Mouse (Mus musculus) heart, embryonic 10.5 days (tissue): ENCODE results near the gene Stx1b. TPM values are rescaled to one million over a fixed set of nuclear protein-coding genes. Genes with fewer than 3 reads are reported as not detected.

ENCODE experiments used
- DNase-seq: peaks from one replicate; pipeline ENCODE4 v3.0.0-alpha.2; 2017; ENCODE audit warnings: low spot score
- H3K27ac ChIP-seq: fragments of 300-500 bp; sonication (generic); 2 replicates; pipeline ENCODE4 v1.5.1; 2016; ENCODE audit warnings: mild to moderate bottlenecking
- H3K27me3 ChIP-seq: fragments of 300-500 bp; sonication (generic); 2 replicates; pipeline ENCODE4 v1.6.1; 2016; ENCODE audit warnings: mild to moderate bottlenecking; ENCODE audit not compliant: poor library complexity, insufficient read depth, severe bottlenecking
- H3K36me3 ChIP-seq: fragments of 300-500 bp; sonication (generic); 2 replicates; pipeline ENCODE4 v1.6.1; 2016; ENCODE audit warnings: mild to moderate bottlenecking, moderate library complexity
- H3K4me1 ChIP-seq: fragments of 300-500 bp; sonication (generic); 2 replicates; pipeline ENCODE4 v1.6.1; 2016; ENCODE audit warnings: mild to moderate bottlenecking
- H3K4me3 ChIP-seq: fragments of 300-500 bp; sonication (generic); 2 replicates; pipeline ENCODE4 v1.5.1; 2016; ENCODE audit warnings: mild to moderate bottlenecking, moderate library complexity
- H3K9me3 ChIP-seq: fragments of 300-500 bp; sonication (generic); 2 replicates; pipeline ENCODE4 v1.6.1; 2016; ENCODE audit warnings: mild to moderate bottlenecking, moderate library complexity
- WGBS: fragments of 180-500 bp; shearing (Covaris S2); methylation state at CpG from one replicate; pipeline ENCODE4 v1.1.7; 2016; 5-methylcytosine and 5-hydroxymethylcytosine counted together
- polyA plus RNA-seq: library from polyadenylated mRNA; unstranded; fragments of >200 nt; fragmentation: Nextera tagmentation; extraction: Ambion mirVana; gene quantifications from 2 replicates; pipeline ENCODE4 v1.2.1, GENCODE M21; 2016

Stx1b gene
- polyA plus RNA-seq, 1 experiment from 2014 or later: 3.2 TPM

DNA sequence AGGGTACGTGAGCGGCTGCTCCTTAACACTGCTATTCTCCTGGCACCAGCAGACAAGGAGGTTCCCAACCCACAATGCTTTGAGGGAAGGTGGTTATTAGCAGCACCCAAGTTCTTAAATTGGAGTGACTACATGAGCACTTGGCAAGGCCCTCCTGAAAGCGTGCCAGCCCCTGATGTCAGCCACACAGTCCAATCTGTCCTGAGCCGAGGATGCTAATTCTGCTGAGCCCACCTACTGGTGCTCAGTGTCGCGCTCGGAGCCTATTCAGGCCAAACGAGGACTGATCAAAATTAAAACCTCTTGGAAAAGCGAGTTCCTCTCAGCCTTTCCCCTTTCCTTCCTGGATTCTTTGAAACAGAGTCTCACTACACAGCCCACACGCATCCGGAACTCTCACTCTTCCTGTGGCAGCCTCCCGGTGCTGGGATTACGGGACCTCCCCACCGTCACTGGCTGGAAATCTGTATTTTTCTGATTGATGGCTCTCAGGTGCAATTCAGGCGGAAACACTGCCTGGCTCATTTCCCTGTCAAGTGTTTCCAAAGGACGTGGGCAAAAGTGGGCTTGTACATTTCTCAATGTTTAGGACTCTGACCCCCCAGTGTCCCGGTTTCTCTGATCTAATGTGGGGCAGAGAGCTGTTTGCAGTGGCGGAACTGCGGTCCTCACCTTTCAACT, 10.0 kb downstream of the Stx1b start:
- Histone ChIP-seq H3K27me3 (0 out of 2 replicates have a peak, but pooled peaks cover 4% of the 10 kb centered on the region), H3K27ac (peak overlapping the region; percentile 2; the same call in 1 of the 2 replicates), H3K9me3 (no peaks in the 10 kb centered on the region), H3K4me1 (peaks cover 18% of the 10 kb centered on the region), H3K36me3 (0 out of 2 replicates have a peak, but pooled peaks cover 7% of the 10 kb centered on the region), H3K4me3 (no peak overlapping the region)
- DNase-seq: no peak
- 79% methylated on average over 19 of the region's 19 CpGs for WGBS

- Histone ChIP-seq H3K9me3 (no peaks in the 10 kb centered on the region), H3K27ac (no peak overlapping the region; the same call in 1 of the 2 replicates), H3K4me1 (peaks cover 15% of the 10 kb centered on the region), H3K36me3 (0 out of 2 replicates have a peak, but pooled peaks cover 7% of the 10 kb centered on the region), H3K27me3 (0 out of 2 replicates have a peak, but pooled peaks cover 4% of the 10 kb centered on the region), H3K4me3 (no peak overlapping the region)
- WGBS: 72% methylated on average over 4 of the region's 4 CpGs
- no peak for DNase-seq
Measured at GRCm38 (mm10) chr7:127813821-127814220, 10.5 kb downstream of the Stx1b start.

DNA sequence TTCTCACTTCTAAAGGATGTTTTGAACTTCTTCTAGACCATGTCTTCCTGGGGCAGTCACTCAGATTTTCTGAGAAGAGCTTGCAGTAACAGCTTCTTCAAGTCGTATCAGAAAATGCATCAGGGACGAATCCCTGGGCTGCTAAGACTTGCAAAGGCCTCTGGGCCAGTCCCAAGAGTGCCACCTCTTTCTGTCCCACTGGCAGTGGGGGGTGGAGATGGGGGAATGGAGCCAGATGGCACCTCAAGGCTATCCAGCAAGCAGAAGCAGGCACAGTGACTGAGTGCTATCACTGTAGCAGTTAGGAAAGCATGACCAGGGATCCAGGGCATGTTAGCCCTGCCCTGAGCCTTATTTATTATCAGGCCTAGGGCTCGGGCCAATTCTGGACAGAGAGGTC, 12.1 kb downstream of the Stx1b start:
- no peak for DNase-seq
- H3K4me1 ChIP-seq: peaks cover 15% of the 10 kb centered on the region
- no peak overlapping the region for H3K27ac ChIP-seq
- 0 out of 2 replicates have a peak, but pooled peaks cover 7% of the 10 kb centered on the region for H3K36me3 ChIP-seq
- 77% methylated on average over 3 of the region's 3 CpGs for WGBS
- H3K9me3 ChIP-seq: no peaks in the 10 kb centered on the region
- 0 out of 2 replicates have a peak, but pooled peaks cover 4% of the 10 kb centered on the region for H3K27me3 ChIP-seq
- no peak overlapping the region for H3K4me3 ChIP-seq

GRCm38 (mm10) chr7:127811240-127811639, 13.1 kb downstream of the Stx1b start:
- 0 out of 2 replicates have a peak, but pooled peaks cover 7% of the 10 kb centered on the region for H3K36me3 ChIP-seq
- peaks cover 15% of the 10 kb centered on the region for H3K4me1 ChIP-seq
- no peaks in the 10 kb centered on the region for H3K9me3 ChIP-seq
- 69% methylated on average over 4 of the region's 4 CpGs for WGBS
- no peak overlapping the region for H3K4me3 ChIP-seq
- DNase-seq: no peak
- H3K27ac ChIP-seq: no peak overlapping the region
- H3K27me3 ChIP-seq: 0 out of 2 replicates have a peak, but pooled peaks cover 4% of the 10 kb centered on the region

- no peak for DNase-seq
- H3K4me1 ChIP-seq: peaks cover 9% of the 10 kb centered on the region
- H3K27ac ChIP-seq: no peak overlapping the region
- 68% methylated on average over 10 of the region's 10 CpGs for WGBS
- H3K4me3 ChIP-seq: no peak overlapping the region
- 0 out of 2 replicates have a peak, but pooled peaks cover 4% of the 10 kb centered on the region for H3K27me3 ChIP-seq
- H3K36me3 ChIP-seq: 0 out of 2 replicates have a peak, but pooled peaks cover 7% of the 10 kb centered on the region
- H3K9me3 ChIP-seq: no peaks in the 10 kb centered on the region
Measured at GRCm38 (mm10) chr7:127810650-127811049, 13.7 kb downstream of the Stx1b start.

DNA sequence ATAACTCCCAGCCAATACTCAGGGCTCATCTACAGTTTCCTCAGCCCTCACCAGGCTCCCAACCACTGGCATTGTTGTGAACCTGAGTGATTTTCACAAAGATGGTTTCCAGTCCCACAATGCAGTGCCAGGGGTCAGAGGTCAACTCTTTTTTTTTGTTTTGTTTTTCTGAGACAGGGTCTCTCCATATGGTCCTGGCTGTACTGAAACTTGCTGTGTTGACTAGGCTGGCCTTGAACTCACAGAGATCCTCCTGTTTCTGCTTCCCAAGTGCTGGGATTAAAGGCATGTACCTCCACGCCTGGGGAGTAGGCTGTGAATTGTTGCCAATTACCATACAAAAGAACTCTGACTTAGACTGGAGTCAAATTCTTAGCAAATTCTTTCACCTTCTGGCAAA, 14.5 kb downstream of the Stx1b start:
- H3K36me3 ChIP-seq: 0 out of 2 replicates have a peak, but pooled peaks cover 7% of the 10 kb centered on the region
- 74% methylated on average over 1 of the region's 1 CpGs for WGBS

DNA sequence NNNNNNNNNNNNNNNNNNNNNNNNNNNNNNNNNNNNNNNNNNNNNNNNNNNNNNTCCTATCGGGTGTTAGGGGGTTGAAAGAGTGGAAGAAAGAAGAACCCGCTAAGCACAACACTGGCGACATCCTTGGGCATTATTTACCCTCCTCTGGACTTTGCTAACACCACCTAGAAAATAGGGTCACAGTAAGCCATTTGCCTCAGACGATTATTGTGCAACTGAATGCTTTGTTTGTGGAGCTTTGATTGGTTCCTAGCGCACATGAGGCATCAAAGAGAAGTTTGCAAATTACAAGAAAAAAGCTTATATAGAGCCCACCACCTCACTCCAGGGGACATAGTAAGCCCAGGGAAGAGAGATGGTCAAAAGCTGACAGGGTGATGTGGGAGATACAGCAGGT, 15.5 kb downstream of the Stx1b start:
- no peak for DNase-seq
- H3K9me3 ChIP-seq: no peaks in the 10 kb centered on the region
- 66% methylated on average over 5 of the region's 5 CpGs for WGBS
- H3K27me3 ChIP-seq: 0 out of 2 replicates have a peak, but pooled peaks cover 4% of the 10 kb centered on the region
- H3K27ac ChIP-seq: no peak overlapping the region
- H3K36me3 ChIP-seq: 0 out of 2 replicates have a peak, but pooled peaks cover 4% of the 10 kb centered on the region
- H3K4me1 ChIP-seq: peaks cover 6% of the 10 kb centered on the region; the same call in 1 of the 2 replicates
- H3K4me3 ChIP-seq: no peak overlapping the region

More for the DNA sequence above, 14.5 kb downstream of the Stx1b start:
- Histone ChIP-seq H3K4me1 (peaks cover 8% of the 10 kb centered on the region; the same call in 1 of the 2 replicates), H3K27ac (no peak overlapping the region), H3K9me3 (no peaks in the 10 kb centered on the region), H3K27me3 (0 out of 2 replicates have a peak, but pooled peaks cover 4% of the 10 kb centered on the region), H3K4me3 (no peak overlapping the region)
- no peak for DNase-seq

DNA sequence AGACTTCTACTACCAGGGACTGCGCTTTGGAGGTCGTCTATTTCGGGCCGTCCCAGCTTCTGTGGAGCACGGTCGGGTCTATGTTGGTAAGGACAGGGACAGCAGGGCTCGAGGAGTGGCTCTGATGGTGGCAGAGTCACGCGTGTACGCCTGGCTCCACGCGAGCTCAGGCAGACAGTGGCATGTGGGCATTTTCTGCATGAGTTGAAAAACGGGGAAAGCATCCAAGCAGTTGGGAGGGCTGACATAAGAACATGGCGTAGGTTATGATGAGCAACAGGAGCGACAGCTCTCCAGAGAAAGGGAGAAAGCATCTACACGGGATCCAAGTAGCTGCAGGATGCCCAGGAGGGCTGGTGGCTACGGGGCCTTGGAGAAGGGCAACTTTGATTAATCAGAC, 22.0 kb downstream of the Stx1b start:
- Histone ChIP-seq H3K9me3 (no peaks in the 10 kb centered on the region), H3K4me1 (peaks cover 15% of the 10 kb centered on the region), H3K36me3 (peaks cover 49% of the 10 kb centered on the region), H3K4me3 (no peak overlapping the region), H3K27ac (0 out of 2 replicates have a peak overlapping the region, but pooled peaks have one; percentile 25), H3K27me3 (no peaks in the 10 kb centered on the region)
- DNase-seq: no peak
- WGBS: 90% methylated on average over 17 of the region's 17 CpGs

DNA sequence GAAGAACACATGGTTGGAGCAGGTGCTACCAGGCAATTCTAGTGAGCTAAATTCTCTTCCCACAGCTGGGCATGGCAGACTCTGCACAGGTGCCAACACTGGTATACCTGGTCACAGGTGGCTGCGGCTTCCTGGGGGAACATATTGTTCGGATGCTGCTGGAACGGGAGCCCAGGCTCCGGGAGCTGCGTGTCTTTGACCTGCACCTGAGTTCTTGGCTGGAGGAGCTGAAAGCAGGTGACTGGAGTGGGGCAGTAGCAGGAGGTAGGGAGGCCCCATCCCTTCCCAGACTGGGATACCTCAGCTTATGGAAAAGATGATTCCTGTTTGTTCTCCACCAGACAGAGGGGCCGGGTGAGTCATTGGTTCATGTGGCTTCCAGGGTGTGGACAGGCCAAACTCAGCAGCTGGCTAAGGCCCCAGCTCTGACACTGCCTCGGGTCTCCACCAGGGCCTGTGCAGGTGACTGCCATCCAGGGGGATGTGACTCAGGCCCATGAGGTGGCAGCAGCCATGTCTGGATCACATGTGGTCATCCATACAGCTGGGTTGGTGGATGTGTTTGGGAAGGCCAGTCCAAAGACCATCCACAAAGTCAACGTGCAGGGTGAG, 23.2 kb downstream of the Stx1b start:
- Histone ChIP-seq H3K27ac (peak overlapping the region; percentile 78), H3K4me3 (peak overlapping the region; percentile 43), H3K4me1 (peaks cover 15% of the 10 kb centered on the region), H3K9me3 (no peaks in the 10 kb centered on the region), H3K36me3 (peaks cover 61% of the 10 kb centered on the region), H3K27me3 (no peaks in the 10 kb centered on the region)
- 92% methylated on average over 8 of the region's 8 CpGs for WGBS
- DNase-seq: no peak

DNA sequence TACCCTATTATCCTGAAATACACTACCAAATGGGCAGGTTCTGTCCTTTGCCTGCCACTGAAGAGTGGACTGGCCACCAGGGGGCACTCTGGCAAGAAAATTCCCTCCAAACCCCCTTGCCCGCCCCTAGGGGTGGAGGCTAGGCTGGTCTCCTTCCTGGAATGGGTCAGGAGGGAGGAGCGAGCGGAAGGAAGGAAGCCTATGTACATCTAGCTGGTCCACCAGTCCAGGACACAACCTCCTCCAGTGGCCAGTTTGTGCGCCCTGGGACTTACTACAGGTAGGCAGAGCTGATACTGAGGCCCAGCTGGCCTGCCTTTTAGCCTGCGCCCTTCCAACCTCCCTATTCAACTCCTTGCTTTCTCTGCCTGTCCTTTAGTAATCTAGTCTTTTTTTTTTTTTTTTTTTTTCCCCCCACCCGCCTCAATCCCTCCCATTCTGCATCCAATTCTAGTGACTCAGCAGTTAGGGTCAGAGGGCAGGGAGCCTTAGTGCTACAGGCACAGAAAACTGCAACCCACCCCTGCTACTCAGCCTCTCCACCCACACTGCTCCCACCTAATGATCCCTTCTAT, 23.8 kb downstream of the Stx1b start, which contains the start of gene Hsd3b7:
Gene Hsd3b7, plus strand, starts transcription at position 170 of the 575 bp plus-strand sequence.
- H3K27me3 ChIP-seq: no peaks in the 10 kb centered on the region
- WGBS: 24% methylated on average over 6 of the region's 6 CpGs
- H3K4me3 ChIP-seq: peak within 1 kb of the TSS; percentile 43
- peaks cover 67% of the 10 kb centered on the region for H3K36me3 ChIP-seq
- peak within 1 kb of the TSS; percentile 78 for H3K27ac ChIP-seq
- no peaks in the 10 kb centered on the region for H3K9me3 ChIP-seq
- peak; percentile 93 for DNase-seq
- peaks cover 15% of the 10 kb centered on the region for H3K4me1 ChIP-seq

- no peaks in the 10 kb centered on the region for H3K27me3 ChIP-seq
- H3K36me3 ChIP-seq: peaks cover 75% of the 10 kb centered on the region
- DNase-seq: no peak
- H3K27ac ChIP-seq: no peak overlapping the region
- H3K9me3 ChIP-seq: no peaks in the 10 kb centered on the region
- no peak overlapping the region for H3K4me3 ChIP-seq
- H3K4me1 ChIP-seq: peaks cover 15% of the 10 kb centered on the region
- 92% methylated on average over 1 of the region's 1 CpGs for WGBS
Measured at GRCm38 (mm10) chr7:127799738-127800137, 24.6 kb downstream of the Stx1b start.

GRCm38 (mm10) chr7:127799211-127799610, 25.1 kb downstream of the Stx1b start:
- no peaks in the 10 kb centered on the region for H3K27me3 ChIP-seq
- 91% methylated on average over 13 of the region's 13 CpGs for WGBS
- no peak overlapping the region for H3K27ac ChIP-seq
- peaks cover 78% of the 10 kb centered on the region for H3K36me3 ChIP-seq
- H3K9me3 ChIP-seq: no peaks in the 10 kb centered on the region
- peaks cover 15% of the 10 kb centered on the region for H3K4me1 ChIP-seq
- no peak for DNase-seq
- no peak overlapping the region for H3K4me3 ChIP-seq
